Mouse (Mus musculus): ENCODE results near the gene Ebf3.

GRCm38 (mm10) chr7:137316926-137317658, 2.8 kb upstream of the Ebf3 start:
- no peak for TF ChIP-seq CTCF (IDR thresholded peaks at IDR 0.05; ENCODE audit: borderline replicate concordance, insufficient read depth, low read length)
- no peak for TF ChIP-seq POLR2A (IDR thresholded peaks at IDR 0.05; ENCODE audit: low read depth, low read length)
